Mouse (Mus musculus) MEL (cell line): Measurements from ENCODE around the gene Ccdc71.

ENCODE experiments used
- CTCF ChIP-seq, 3 experiments: IDR thresholded peaks in 2 of 3; conservative IDR thresholded peaks in 1 of 3; 2 replicates each; pipeline ENCODE4 v1.5.1; 2011 to 2012; ENCODE audit warnings: low read length in 3 of 3, low read depth in 2 of 3, mild to moderate bottlenecking in 2 of 3, improper control_type of control experiment in 1 of 3, inconsistent platforms in 1 of 3, mixed read lengths in 1 of 3, moderate library complexity in 1 of 3; ENCODE audit not compliant: control insufficient read depth in 1 of 3, insufficient read depth in 1 of 3, poor library complexity in 1 of 3, severe bottlenecking in 1 of 3
- POLR2AphosphoS5 ChIP-seq: IDR thresholded peaks from 2 replicates; pipeline ENCODE4 v1.6.1; 2012; ENCODE audit warnings: low read depth, borderline replicate concordance, mild to moderate bottlenecking, inconsistent platforms, low read length, moderate library complexity, mixed read lengths

- TF ChIP-seq CTCF (IDR thresholded peaks at IDR 0.05 in 2 of 3, conservative IDR thresholded peaks at IDR 0.05 in 1 of 3; ENCODE audit: control insufficient read depth in 1 of 3, insufficient read depth in 1 of 3, low read depth in 2 of 3, low read length in 3 of 3, poor library complexity in 1 of 3, severe bottlenecking in 1 of 3) (no peak), POLR2AphosphoS5 (no peak)
Measured at GRCm38 (mm10) chr9:108428384-108428783, 31.9 kb upstream of the Ccdc71 start, which contains the start of gene Ccdc36.
